ENCODE assay signal across 11 mouse cellular contexts in the genomic region with DNA sequence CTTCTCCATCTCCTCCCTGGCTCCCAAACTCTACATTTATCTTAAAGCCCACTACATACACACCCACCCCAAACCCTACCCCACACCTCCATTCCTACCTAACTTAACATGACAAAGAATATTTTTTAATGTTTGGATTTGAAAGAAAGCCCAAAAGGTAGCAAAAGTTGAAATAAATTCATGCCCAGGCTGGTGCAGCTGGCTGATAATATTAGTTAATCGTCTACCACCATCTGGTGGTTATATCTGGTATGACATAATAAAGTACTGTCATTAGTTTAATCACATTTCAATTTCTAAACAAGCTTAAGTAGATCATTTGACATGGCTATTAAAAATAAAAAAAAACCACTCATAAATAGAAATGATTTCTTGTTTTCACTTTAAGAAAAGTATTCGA.
DNase-seq lines count a peak whose midpoint lies in the region; ATAC-seq and TF ChIP-seq lines count a peak whose summit lies in the region.
"Had no signal": no experiment of that assay in that cellular context is flagged by ENCODE, and none has a peak within 500 bp of the region (broad histone marks: within the 10 kb centered on the region; RNA-seq: fewer than 3 reads in every experiment).

No protein-coding gene starts in this region.

- H3K9ac ChIP-seq in heart, postnatal 0 days (replicated peaks; ENCODE audit: low read depth, low read length) = no peak overlapping the region
- H3K9ac ChIP-seq in heart, embryonic 12.5 days = no peak overlapping the region
- no peak overlapping the region for H3K9ac ChIP-seq in neural tube, embryonic 14.5 days (replicated peaks; ENCODE audit: low read depth, low read length)
- H3K9ac ChIP-seq in neural tube, embryonic 15.5 days (replicated peaks) = no peak overlapping the region
- no peak overlapping the region for H3K9ac ChIP-seq in forebrain, postnatal 0 days
- H3K9ac ChIP-seq: heart, embryonic 15.5 days had no signal

- no peaks in the 10 kb centered on the region for H3K36me3 ChIP-seq in heart, postnatal 0 days (replicated peaks; ENCODE audit: control insufficient read depth, insufficient read depth, low read length)
- no peaks in the 10 kb centered on the region for H3K36me3 ChIP-seq in heart, embryonic 12.5 days
- no peaks in the 10 kb centered on the region for H3K36me3 ChIP-seq in neural tube, embryonic 14.5 days (ENCODE audit: control insufficient read depth, insufficient read depth, low read length)
- no peaks in the 10 kb centered on the region for H3K36me3 ChIP-seq in neural tube, embryonic 15.5 days
- no peaks in the 10 kb centered on the region for H3K36me3 ChIP-seq in forebrain, postnatal 0 days (ENCODE audit: insufficient read depth)
- H3K36me3 ChIP-seq: heart, embryonic 15.5 days had no signal

- no peak for TF ChIP-seq EP300 in heart, postnatal 0 days (IDR thresholded peaks at IDR 0.05; ENCODE audit: low read depth)

- H3K27ac ChIP-seq in heart, postnatal 0 days (ENCODE audit: low read depth) = no peak overlapping the region
- H3K27ac ChIP-seq in heart, embryonic 12.5 days (ENCODE audit: poor library complexity, severe bottlenecking) = no peak overlapping the region
- H3K27ac ChIP-seq in neural tube, embryonic 14.5 days (ENCODE audit: low read depth, low read length) = no peak overlapping the region
- no peak overlapping the region for H3K27ac ChIP-seq in neural tube, embryonic 15.5 days (replicated peaks)
- no peak overlapping the region for H3K27ac ChIP-seq in forebrain, postnatal 0 days (ENCODE audit: low read depth, low read length)
- H3K27ac ChIP-seq: heart, embryonic 15.5 days had no signal

- no peak overlapping the region for H3K4me3 ChIP-seq in heart, postnatal 0 days (ENCODE audit: low read depth, low read length)
- H3K4me3 ChIP-seq in heart, embryonic 12.5 days = no peak overlapping the region
- no peak overlapping the region for H3K4me3 ChIP-seq in neural tube, embryonic 14.5 days (ENCODE audit: low read depth, low read length)
- H3K4me3 ChIP-seq in neural tube, embryonic 15.5 days (replicated peaks) = no peak overlapping the region
- H3K4me3 ChIP-seq in forebrain, postnatal 0 days (ENCODE audit: low read depth, low read length) = no peak overlapping the region
- H3K4me3 ChIP-seq: heart, embryonic 15.5 days had no signal

- H3K9me3 ChIP-seq in heart, postnatal 0 days (replicated peaks; ENCODE audit: control insufficient read depth, low read length) = no peaks in the 10 kb centered on the region
- no peaks in the 10 kb centered on the region for H3K9me3 ChIP-seq in heart, embryonic 12.5 days (replicated peaks)
- H3K9me3 ChIP-seq in neural tube, embryonic 14.5 days (ENCODE audit: control insufficient read depth, low read length) = no peaks in the 10 kb centered on the region
- H3K9me3 ChIP-seq in neural tube, embryonic 15.5 days (replicated peaks) = no peaks in the 10 kb centered on the region
- H3K9me3 ChIP-seq in forebrain, postnatal 0 days (ENCODE audit: low read length) = no peaks in the 10 kb centered on the region
- H3K9me3 ChIP-seq: heart, embryonic 15.5 days had no signal

- peak; percentile 51 for TF ChIP-seq CTCF in heart, postnatal 0 days (IDR thresholded peaks at IDR 0.05; ENCODE audit: low read depth)
- peak; percentile 69 for TF ChIP-seq CTCF in forebrain, postnatal 0 days (IDR thresholded peaks at IDR 0.05; ENCODE audit: low read depth)

- no peaks in the 10 kb centered on the region for H3K4me1 ChIP-seq in heart, postnatal 0 days (ENCODE audit: control insufficient read depth, insufficient read depth)
- no peaks in the 10 kb centered on the region for H3K4me1 ChIP-seq in heart, embryonic 12.5 days (replicated peaks)
- H3K4me1 ChIP-seq in neural tube, embryonic 14.5 days (ENCODE audit: control insufficient read depth, insufficient read depth, low read length) = no peaks in the 10 kb centered on the region
- no peaks in the 10 kb centered on the region for H3K4me1 ChIP-seq in neural tube, embryonic 15.5 days
- no peaks in the 10 kb centered on the region for H3K4me1 ChIP-seq in forebrain, postnatal 0 days (ENCODE audit: insufficient read depth)
- H3K4me1 ChIP-seq: heart, embryonic 15.5 days had no signal

- H3K27me3 ChIP-seq in heart, postnatal 0 days (ENCODE audit: control insufficient read depth, insufficient read depth, low read length) = no peaks in the 10 kb centered on the region
- H3K27me3 ChIP-seq in heart, embryonic 12.5 days (replicated peaks) = no peaks in the 10 kb centered on the region
- H3K27me3 ChIP-seq in neural tube, embryonic 14.5 days (ENCODE audit: control insufficient read depth, insufficient read depth, low read length) = no peaks in the 10 kb centered on the region
- no peaks in the 10 kb centered on the region for H3K27me3 ChIP-seq in neural tube, embryonic 15.5 days (replicated peaks)
- no peaks in the 10 kb centered on the region for H3K27me3 ChIP-seq in forebrain, postnatal 0 days (ENCODE audit: insufficient read depth, low read length)
- H3K27me3 ChIP-seq: heart, embryonic 15.5 days had no signal

- peak; percentile 34 for DNase-seq in heart, postnatal 0 days (ENCODE audit: low spot score)
- peak; percentile 52 for DNase-seq in forebrain, postnatal 0 days
- DNase-seq in telencephalon, adult 2 months (ENCODE audit: low read depth, low spot score) = peak; percentile 4
- no peak for DNase-seq in adrenal gland, adult 18-20 months (ENCODE audit: low spot score in 2 of 2)
- no peak for DNase-seq in cerebellum, postnatal 25 days
- DNase-seq: cerebellum, adult 8-10 months had no signal

- WGBS in heart, postnatal 0 days = 3% methylated on average over 2 of the region's 2 CpGs
- 5% methylated on average over 2 of the region's 2 CpGs for WGBS in heart, embryonic 12.5 days
- 12% methylated on average over 2 of the region's 2 CpGs for WGBS in neural tube, embryonic 14.5 days
- 6% methylated on average over 2 of the region's 2 CpGs for WGBS in neural tube, embryonic 15.5 days
- 4% methylated on average over 2 of the region's 2 CpGs for WGBS in forebrain, postnatal 0 days

- no peak overlapping the region for H3K4me2 ChIP-seq in heart, postnatal 0 days (ENCODE audit: low read depth, low read length)
- no peak overlapping the region for H3K4me2 ChIP-seq in heart, embryonic 12.5 days
- no peak overlapping the region for H3K4me2 ChIP-seq in neural tube, embryonic 14.5 days (ENCODE audit: low read depth, low read length)
- H3K4me2 ChIP-seq in neural tube, embryonic 15.5 days = no peak overlapping the region
- H3K4me2 ChIP-seq in forebrain, postnatal 0 days (ENCODE audit: low read depth) = no peak overlapping the region
- H3K4me2 ChIP-seq: heart, embryonic 15.5 days had no signal

- no peak for ATAC-seq in heart, postnatal 0 days (ENCODE audit: insufficient read depth, low read depth)
- no peak for ATAC-seq in heart, embryonic 12.5 days (ENCODE audit: insufficient number of reproducible peaks, low FRiP score)
- peak; percentile 34; the same call in 1 of the 2 replicates for ATAC-seq in neural tube, embryonic 14.5 days (ENCODE audit: low read depth)
- no peak for ATAC-seq in neural tube, embryonic 15.5 days (ENCODE audit: low FRiP score)
- ATAC-seq in forebrain, postnatal 0 days = no peak
- ATAC-seq: CD4-positive, CD25-positive, alpha-beta regulatory T cell, adult 4 months had no signal

Comparison
In these comparisons a context has a peak if more than half of its experiments do, and no peak if none do; other contexts are left out.
1. DNase-seq: peak in heart, postnatal 0 days (single experiment), forebrain, postnatal 0 days (single experiment) and telencephalon, adult 2 months (single experiment); none in adrenal gland, adult 18-20 months (0 of 2) and cerebellum, postnatal 25 days (0 of 2).